15 mouse cellular contexts compared by ENCODE assay signal in the genomic region with DNA sequence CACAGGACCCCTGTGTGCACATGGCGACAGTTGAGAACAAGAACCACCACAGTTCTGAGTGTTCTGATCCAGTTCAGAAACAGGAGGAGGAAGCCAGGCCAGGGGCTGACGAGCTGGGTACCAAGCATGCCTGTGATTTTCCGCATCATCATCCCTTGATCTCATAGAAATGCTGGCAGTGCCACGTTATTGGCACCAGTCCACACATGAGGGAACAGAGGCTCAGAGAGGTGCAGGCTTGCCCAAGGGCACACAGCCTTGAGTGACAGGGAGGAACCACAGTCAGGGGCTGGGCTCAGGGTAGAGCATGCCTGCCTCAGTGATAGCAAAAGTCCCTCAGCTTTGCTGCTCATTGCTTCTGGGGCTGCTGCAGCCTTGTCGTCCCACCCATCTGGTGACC. TPM values are rescaled to one million over a fixed set of nuclear protein-coding genes. Genes with fewer than 3 reads are reported as not detected.
"Had no signal": no experiment of that assay in that cellular context is flagged by ENCODE, and none has a peak within 500 bp of the region (broad histone marks: within the 10 kb centered on the region; RNA-seq: fewer than 3 reads in every experiment).

No protein-coding gene starts in this region.

- H3K9ac ChIP-seq: limb, embryonic 13.5 days; liver, embryonic 14.5 days; neural tube, embryonic 12.5 days had no signal

- H3K27ac ChIP-seq: limb, embryonic 13.5 days; liver, embryonic 14.5 days; neural tube, embryonic 12.5 days had no signal

- H3K4me2 ChIP-seq: limb, embryonic 13.5 days; neural tube, embryonic 12.5 days had no signal

- H3K4me3 ChIP-seq: limb, embryonic 13.5 days; neural tube, embryonic 12.5 days had no signal

- H3K9me3 ChIP-seq: limb, embryonic 13.5 days; neural tube, embryonic 12.5 days had no signal

- DNase-seq: kidney, postnatal 10 days; layer of hippocampus, postnatal 36 days; lung, adult 18-20 months; midbrain, embryonic 14.5 days; thymus, adult 18-20 months; thymus, postnatal 14 days had no signal

- H3K36me3 ChIP-seq: limb, embryonic 13.5 days; neural tube, embryonic 12.5 days had no signal

RNA-seq across cellular contexts. Expression of a gene that starts 5.6 kb away (rescaled TPM):
- total RNA-seq: megakaryocyte-erythroid progenitor cell, adult 5-6 weeks; neutrophil, adult 5-6 weeks had no signal
- polyA plus RNA-seq: liver, adult 2 months had no signal

RNA-seq across cellular contexts. Expression of a gene that starts 10.8 kb away (rescaled TPM):
- total RNA-seq: layer of hippocampus, postnatal 36 days; left cerebral cortex, postnatal 36 days; liver, adult 2 months; megakaryocyte-erythroid progenitor cell, adult 5-6 weeks; neutrophil, adult 5-6 weeks had no signal
- polyA plus RNA-seq: large intestine, adult 2 months; liver, adult 2 months; lung, embryonic 16.5 days; midbrain, embryonic 14.5 days had no signal
